Mouse (Mus musculus): ENCODE measurements at regions not wholly inside any gene's neighbourhood (a gene's known extent, or its start where the extent isn't known, plus 50 kb on each side); places are given as distances from the start of the nearest gene placed in this dataset.

- Histone ChIP-seq H3K4me2 (ENCODE audit: low read length) (no peak overlapping the region), H3K27ac (ENCODE audit: low read depth, low read length) (no peak overlapping the region), H3K36me3 (ENCODE audit: control insufficient read depth, insufficient read depth, low read length) (no peaks in the 10 kb centered on the region), H3K4me3 (ENCODE audit: low read length) (no peak overlapping the region), H3K4me1 (ENCODE audit: control insufficient read depth, insufficient read depth, low read depth, low read length) (peaks cover 3% of the 10 kb centered on the region; the same call in 1 of the 2 replicates), H3K27me3 (replicated peaks; ENCODE audit: control insufficient read depth, insufficient read depth, low read length) (no peaks in the 10 kb centered on the region), H3K9me3 (ENCODE audit: control insufficient read depth, low read length) (no peaks in the 10 kb centered on the region), H3K9ac (ENCODE audit: low read depth, low read length) (no peak overlapping the region)
- ATAC-seq, result no peak
- WGBS, result 83% methylated on average over 9 of the region's 9 CpGs
Observed at GRCm38 (mm10) chr13:53526880-53527279, 54.0 kb upstream of the Msx2 start.

- H3K27ac ChIP-seq (ENCODE audit: low read depth, low read length), result no peak overlapping the region
- no peak overlapping the region for H3K9ac ChIP-seq (ENCODE audit: low read depth, low read length)
- peaks cover 18% of the 10 kb centered on the region for H3K4me1 ChIP-seq (ENCODE audit: control insufficient read depth, insufficient read depth, low read depth, low read length)
- H3K36me3 ChIP-seq (ENCODE audit: control insufficient read depth, insufficient read depth, low read length), result no peaks in the 10 kb centered on the region
- H3K9me3 ChIP-seq (ENCODE audit: control insufficient read depth, low read length), result no peaks in the 10 kb centered on the region
- H3K4me2 ChIP-seq (ENCODE audit: low read length), result no peak overlapping the region
- no peak overlapping the region for H3K4me3 ChIP-seq (ENCODE audit: low read length)
- WGBS, result 34% methylated on average over 5 of the region's 5 CpGs
- no peak for ATAC-seq
- H3K27me3 ChIP-seq (replicated peaks; ENCODE audit: control insufficient read depth, insufficient read depth, low read length), result no peaks in the 10 kb centered on the region
Observed at GRCm38 (mm10) chr13:53522807-53523206, 49.9 kb upstream of the Msx2 start.

Measured in hindbrain, embryonic 16.5 days (tissue).